Mouse (Mus musculus) heart, adult 2 months (tissue): ENCODE measurements at regions not wholly inside any gene's neighbourhood (a gene's known extent, or its start where the extent isn't known, plus 50 kb on each side); places are given as distances from the start of the nearest gene placed in this dataset.

Experiments used
- DNase-seq, 2 experiments: peaks; one replicate each; pipeline ENCODE4 v3.0.0; 2021
- H3K27ac ChIP-seq: fragments of 200-600 bp; 2 replicates; pipeline ENCODE4 v1.8.1; 2022
- H3K27me3 ChIP-seq: fragments of 200-500 bp; 2 replicates; pipeline ENCODE4 v1.6.1; 2012; ENCODE audit warnings: mild to moderate bottlenecking, low read length, inconsistent platforms, mixed read lengths; ENCODE audit not compliant: control insufficient read depth, insufficient read depth
- H3K36me3 ChIP-seq: fragments of 200-500 bp; 2 replicates; pipeline ENCODE4 v1.6.1; 2012; ENCODE audit warnings: low read length, inconsistent platforms; ENCODE audit not compliant: control insufficient read depth, insufficient read depth
- H3K4me1 ChIP-seq: fragments of 200-500 bp; 2 replicates; pipeline ENCODE4 v1.6.1; 2011; ENCODE audit warnings: low read length; ENCODE audit not compliant: control insufficient read depth, insufficient read depth
- H3K4me3 ChIP-seq: fragments of 200-600 bp; 2 replicates; pipeline ENCODE4 v1.8.1; 2022
- H3K79me2 ChIP-seq: fragments of 200-500 bp; replicated peaks from 2 replicates; pipeline ENCODE4 v1.6.1; 2012; ENCODE audit warnings: mild to moderate bottlenecking, inconsistent platforms, low read length, moderate library complexity, mixed read lengths; ENCODE audit not compliant: control insufficient read depth, insufficient read depth
- H3K9ac ChIP-seq: fragments of 200-500 bp; 2 replicates; pipeline ENCODE4 v1.6.1; 2012; ENCODE audit warnings: low read depth, mild to moderate bottlenecking, control low read depth, inconsistent platforms, low read length, mixed read lengths
- CTCF ChIP-seq: fragments of 200-600 bp; IDR thresholded peaks from 2 replicates; pipeline ENCODE4 v1.8.1; 2022; ENCODE audit warnings: antibody characterized with exemption, mild to moderate bottlenecking, moderate library complexity
- EP300 ChIP-seq: fragments of 200-500 bp; IDR thresholded peaks from 2 replicates; pipeline ENCODE4 v1.6.1; 2011; ENCODE audit warnings: low read depth, low read length, control low read depth; ENCODE audit not compliant: insufficient read depth
- POLR2A ChIP-seq: fragments of 200-500 bp; IDR thresholded peaks from 2 replicates; pipeline ENCODE4 v1.6.1; 2011; ENCODE audit warnings: mild to moderate bottlenecking, low read depth, low read length, control low read depth; ENCODE audit not compliant: insufficient read depth
- WGBS: fragments of 180-500 bp; shearing (Covaris S2); methylation state at CpG from one replicate; pipeline ENCODE4 v1.1.7; 2018; 5-methylcytosine and 5-hydroxymethylcytosine counted together
- intact Hi-C: fragments of 180-260 bp; cut with DNase I; formaldehyde crosslinking; loops from one replicate; pipeline ENCODE4 v1.15.1; 2025

- H3K36me3 ChIP-seq = no peaks in the 10 kb centered on the region
- H3K27me3 ChIP-seq = no peaks in the 10 kb centered on the region
- intact Hi-C loops = no loop called here
- DNase-seq = no peak
- no peak overlapping the region for H3K9ac ChIP-seq
- no peak overlapping the region for H3K4me3 ChIP-seq
- TF ChIP-seq EP300 = no peak
- TF ChIP-seq CTCF = no peak
- TF ChIP-seq POLR2A = no peak
- H3K4me1 ChIP-seq = no peaks in the 10 kb centered on the region
- 55% methylated on average over 4 of the region's 4 CpGs for WGBS
- H3K79me2 ChIP-seq = no peaks in the 10 kb centered on the region
- no peak overlapping the region for H3K27ac ChIP-seq
Measured at GRCm38 (mm10) chr11:111424871-111425270, 358.9 kb downstream of the Kcnj2 start.

GRCm38 (mm10) chr11:111426715-111427114 is 360.8 kb downstream of the Kcnj2 start:
- no peak for DNase-seq
- no peaks in the 10 kb centered on the region for H3K36me3 ChIP-seq
- no peak overlapping the region for H3K4me3 ChIP-seq
- H3K27me3 ChIP-seq = no peaks in the 10 kb centered on the region
- no peak overlapping the region for H3K9ac ChIP-seq
- WGBS = 60% methylated on average over 4 of the region's 4 CpGs
- H3K79me2 ChIP-seq = no peaks in the 10 kb centered on the region
- TF ChIP-seq CTCF (no peak), EP300 (no peak), POLR2A (no peak)
- no peak overlapping the region for H3K27ac ChIP-seq
- intact Hi-C loops = no loop called here
- H3K4me1 ChIP-seq = no peaks in the 10 kb centered on the region

- TF ChIP-seq POLR2A (no peak), CTCF (no peak), EP300 (no peak)
Measured at GRCm38 (mm10) chr11:111442257-111442656, 376.3 kb downstream of the Kcnj2 start.

GRCm38 (mm10) chr11:111443381-111443780 is 377.4 kb downstream of the Kcnj2 start:
- 88% methylated on average over 1 of the region's 1 CpGs for WGBS
- H3K4me3 ChIP-seq = no peak overlapping the region
- H3K9ac ChIP-seq = no peak overlapping the region
- DNase-seq = no peak
- H3K4me1 ChIP-seq = no peaks in the 10 kb centered on the region
- no peaks in the 10 kb centered on the region for H3K36me3 ChIP-seq
- no peak for TF ChIP-seq POLR2A
- no peak for TF ChIP-seq CTCF
- no peak for TF ChIP-seq EP300
- H3K27me3 ChIP-seq = no peaks in the 10 kb centered on the region
- no peaks in the 10 kb centered on the region for H3K79me2 ChIP-seq
- intact Hi-C loops = no loop called here
- H3K27ac ChIP-seq = no peak overlapping the region

More at GRCm38 (mm10) chr11:111442257-111442656, 376.3 kb downstream of the Kcnj2 start:
- Histone ChIP-seq H3K27ac (no peak overlapping the region), H3K9ac (no peak overlapping the region), H3K36me3 (no peaks in the 10 kb centered on the region), H3K27me3 (no peaks in the 10 kb centered on the region), H3K79me2 (no peaks in the 10 kb centered on the region), H3K4me1 (no peaks in the 10 kb centered on the region), H3K4me3 (no peak overlapping the region)
- DNase-seq = no peak
- intact Hi-C loops = no loop called here

- Histone ChIP-seq H3K4me1 (no peaks in the 10 kb centered on the region), H3K4me3 (no peak overlapping the region), H3K36me3 (no peaks in the 10 kb centered on the region), H3K27me3 (no peaks in the 10 kb centered on the region), H3K27ac (no peak overlapping the region), H3K9ac (no peak overlapping the region), H3K79me2 (no peaks in the 10 kb centered on the region)
- WGBS = 33% methylated on average over 4 of the region's 4 CpGs
- no peak for TF ChIP-seq CTCF
- TF ChIP-seq EP300 = no peak
- no peak for TF ChIP-seq POLR2A
- intact Hi-C loops = loop anchor here (1.0 to 5.0 kb wide), 4 partner anchors 378 to 946 kb away; partner anchors contain the start of gene Kcnj2
- DNase-seq = no peak
Measured at GRCm38 (mm10) chr11:111444791-111445190, 378.8 kb downstream of the Kcnj2 start.

GRCm38 (mm10) chr11:111445764-111446163 is 379.8 kb downstream of the Kcnj2 start:
- Histone ChIP-seq H3K27ac (no peak overlapping the region), H3K4me1 (peaks cover under 1% of the 10 kb centered on the region; the same call in 1 of the 2 replicates), H3K9ac (no peak overlapping the region), H3K27me3 (no peaks in the 10 kb centered on the region), H3K4me3 (no peak overlapping the region), H3K79me2 (no peaks in the 10 kb centered on the region), H3K36me3 (no peaks in the 10 kb centered on the region)
- intact Hi-C loops = loop anchor here (1.0 to 5.0 kb wide), 4 partner anchors 379 to 947 kb away; partner anchors contain the start of gene Kcnj2
- WGBS = 14% methylated on average over 4 of the region's 4 CpGs
- DNase-seq = no peak
- TF ChIP-seq CTCF (peak; percentile 75), POLR2A (no peak), EP300 (no peak)
